Mouse (Mus musculus) forebrain, embryonic 12.5 days (tissue): Measurements from ENCODE around the gene Hoxa7. TPM values are rescaled to one million over a fixed set of nuclear protein-coding genes. Genes with fewer than 3 reads are reported as not detected.

ENCODE experiments used
- ATAC-seq: fragments of 200-750 bp; cut with Nextera tagmentation; 2 replicates; pipeline ENCODE4 v1.8.0; 2017; ENCODE audit warnings: moderate TSS enrichment; ENCODE audit not compliant: low FRiP score
- H3K27ac ChIP-seq: fragments of 300-500 bp; sonication (generic); 2 replicates; pipeline ENCODE4 v1.5.1; 2016; ENCODE audit warnings: mild to moderate bottlenecking
- H3K27me3 ChIP-seq: fragments of 300-500 bp; sonication (generic); 2 replicates; pipeline ENCODE4 v1.6.1; 2016; ENCODE audit warnings: mild to moderate bottlenecking
- H3K36me3 ChIP-seq: fragments of 300-500 bp; sonication (generic); replicated peaks from 2 replicates; pipeline ENCODE4 v1.6.1; 2016; ENCODE audit warnings: mild to moderate bottlenecking
- H3K4me1 ChIP-seq: fragments of 300-500 bp; sonication (generic); 2 replicates; pipeline ENCODE4 v1.6.1; 2016
- H3K4me2 ChIP-seq: fragments of 300-500 bp; sonication (generic); 2 replicates; pipeline ENCODE4 v1.6.1; 2016; ENCODE audit warnings: mild to moderate bottlenecking, moderate library complexity
- H3K4me3 ChIP-seq: fragments of 300-500 bp; sonication (generic); replicated peaks from 2 replicates; pipeline ENCODE4 v1.5.1; 2016; ENCODE audit warnings: mild to moderate bottlenecking
- H3K9ac ChIP-seq: fragments of 300-500 bp; sonication (generic); 2 replicates; pipeline ENCODE4 v1.6.1; 2016; ENCODE audit warnings: mild to moderate bottlenecking
- H3K9me3 ChIP-seq: fragments of 300-500 bp; sonication (generic); 2 replicates; pipeline ENCODE4 v1.6.1; 2016
- WGBS: fragments of 180-500 bp; shearing (Covaris S2); methylation state at CpG from one replicate; pipeline ENCODE4 v1.1.7; 2016; 5-methylcytosine and 5-hydroxymethylcytosine counted together
- polyA plus RNA-seq: library from polyadenylated mRNA; unstranded; fragments of >200 nt; fragmentation: Nextera tagmentation; extraction: Ambion mirVana; gene quantifications from 2 replicates; pipeline ENCODE4 v1.2.1, GENCODE M21; 2016

The Hoxa7 gene
- polyA plus RNA-seq, 1 experiment from 2014 or later, result not detected

DNA sequence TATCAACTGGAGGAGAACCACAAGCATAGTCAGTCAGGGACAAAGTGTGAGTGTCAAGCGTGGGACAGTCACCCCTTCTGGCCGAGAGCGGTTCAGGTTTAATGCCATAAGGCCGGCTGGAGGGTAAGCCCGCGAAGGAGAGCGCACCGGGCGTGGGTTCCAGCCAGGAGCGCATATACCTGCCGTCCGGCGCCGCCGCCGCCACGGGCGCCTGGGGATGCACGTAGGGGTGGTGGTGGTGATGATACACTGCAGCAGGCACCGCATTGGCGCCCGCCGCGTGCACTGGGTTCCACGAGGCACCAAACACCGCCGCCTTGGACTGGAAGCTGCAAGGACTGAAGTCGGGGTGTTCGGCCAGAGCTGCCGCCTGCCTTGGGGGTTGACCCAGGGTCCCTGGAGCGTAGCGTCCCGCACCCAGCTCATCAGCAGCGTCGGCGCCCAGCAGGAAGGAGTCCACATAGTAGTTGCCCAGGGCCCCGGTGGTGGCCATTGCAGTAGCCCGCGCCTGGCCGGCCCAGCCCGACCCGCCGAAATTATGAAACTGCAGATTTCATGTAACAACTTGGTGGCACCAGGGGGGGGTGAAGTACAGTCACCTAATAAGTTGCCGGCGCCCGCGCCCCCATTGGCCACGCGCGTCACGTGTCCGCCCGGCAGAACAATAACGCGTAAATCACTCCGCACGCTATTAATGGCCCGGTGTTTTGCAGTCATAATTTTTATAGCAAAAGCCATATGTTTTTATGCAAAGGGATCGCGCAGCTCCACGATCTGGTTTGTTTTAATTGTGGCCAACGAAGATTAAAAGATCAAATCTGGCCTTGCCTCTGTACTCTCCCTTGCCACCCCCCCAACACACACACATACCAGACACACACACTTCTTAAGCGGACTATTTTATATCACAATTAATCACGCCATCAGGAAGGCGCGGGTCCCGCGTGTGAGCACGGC is 4.2 kb upstream of the Hoxa7 start:
- no peak overlapping the region for H3K9ac ChIP-seq
- 3% methylated on average over 69 of the region's 69 CpGs for WGBS
- no peak overlapping the region for H3K27ac ChIP-seq
- peaks cover 97% of the 10 kb centered on the region for H3K27me3 ChIP-seq
- no peak for ATAC-seq
- H3K4me2 ChIP-seq, result no peak overlapping the region
- H3K4me3 ChIP-seq, result 0 out of 2 replicates have a peak overlapping the region, but pooled peaks have one; percentile 8
- H3K4me1 ChIP-seq, result peaks cover 7% of the 10 kb centered on the region; the same call in 1 of the 2 replicates
- H3K36me3 ChIP-seq, result no peaks in the 10 kb centered on the region
- no peaks in the 10 kb centered on the region for H3K9me3 ChIP-seq

DNA sequence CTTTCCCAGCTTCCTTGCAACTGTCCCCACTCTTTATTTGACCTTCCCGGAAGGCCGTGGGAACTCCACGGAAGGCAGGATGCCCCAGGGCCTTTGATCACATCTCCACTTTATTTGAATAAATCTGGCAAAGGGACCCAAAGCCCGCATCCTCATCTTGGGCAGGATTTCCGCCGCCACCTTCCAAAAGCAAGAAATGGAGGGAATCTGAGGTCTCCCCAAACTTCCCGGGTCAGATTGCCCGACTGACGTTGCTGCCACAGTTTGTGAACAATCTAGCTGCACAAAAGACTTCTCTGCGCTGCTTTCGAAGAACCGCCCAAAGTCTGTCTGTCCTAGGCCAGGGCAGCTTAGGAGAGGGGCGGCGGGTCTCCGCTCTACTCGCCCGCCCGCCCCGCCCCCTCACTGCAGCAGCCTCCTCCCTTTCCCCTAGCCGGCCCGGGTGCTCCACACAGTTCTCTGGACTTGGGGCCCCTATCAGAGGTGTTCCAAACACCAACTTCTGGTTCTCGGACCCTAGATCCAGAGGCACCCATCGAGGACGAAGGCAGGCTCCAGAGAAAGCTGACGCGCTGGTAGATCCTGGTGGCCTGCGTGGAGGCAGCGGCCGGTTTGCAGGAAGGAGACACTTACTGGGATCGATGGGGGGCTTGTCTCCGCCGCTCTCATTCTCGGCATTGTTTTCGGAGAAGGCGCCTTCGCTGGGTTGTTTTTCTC is 3.4 kb upstream of the Hoxa7 start:
- no peak for ATAC-seq
- Histone ChIP-seq H3K4me1 (peaks cover 7% of the 10 kb centered on the region; the same call in 1 of the 2 replicates), H3K9me3 (no peaks in the 10 kb centered on the region), H3K9ac (no peak overlapping the region), H3K4me3 (no peak overlapping the region), H3K36me3 (no peaks in the 10 kb centered on the region), H3K27ac (no peak overlapping the region), H3K4me2 (no peak overlapping the region), H3K27me3 (peaks cover 97% of the 10 kb centered on the region)
- WGBS, result 2% methylated on average over 36 of the region's 36 CpGs

DNA sequence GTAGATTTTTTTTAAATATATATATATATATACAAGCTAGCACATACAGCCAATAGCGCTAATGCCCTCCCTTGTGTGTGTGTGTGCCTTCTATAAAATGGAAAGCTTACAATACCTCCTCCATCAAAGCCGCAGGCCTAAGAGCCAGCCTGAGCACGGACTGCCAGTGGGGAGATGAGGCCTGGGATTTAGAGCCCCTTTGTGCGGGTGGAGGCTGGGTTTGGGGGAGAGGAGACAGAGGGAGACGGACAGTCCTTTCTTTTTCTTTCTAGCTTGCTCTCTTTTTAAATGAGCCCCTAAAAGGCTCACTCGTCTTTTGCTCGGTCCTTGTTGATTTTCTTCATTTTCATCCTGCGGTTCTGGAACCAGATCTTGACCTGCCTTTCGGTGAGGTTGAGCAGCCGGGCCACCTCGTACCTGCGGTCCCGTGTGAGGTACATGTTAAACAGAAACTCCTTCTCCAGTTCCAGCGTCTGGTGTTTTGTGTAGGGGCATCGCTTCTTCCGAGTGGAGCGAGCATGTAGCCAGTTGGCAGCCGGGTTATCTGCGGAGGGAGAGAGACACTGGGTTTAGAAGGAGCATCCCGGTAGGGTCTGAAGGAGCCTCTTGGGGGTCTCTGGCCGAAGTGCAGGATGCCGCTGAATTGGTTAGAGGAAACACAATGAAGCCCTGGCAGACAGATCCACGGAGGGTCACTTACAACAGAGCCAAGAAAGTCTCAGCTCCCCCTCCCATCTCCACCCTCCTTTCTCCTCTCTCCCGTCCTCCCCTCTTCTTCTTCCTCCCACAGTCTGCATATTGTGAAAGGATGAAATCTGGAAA is 2.5 kb upstream of the Hoxa7 start:
- Histone ChIP-seq H3K9me3 (no peaks in the 10 kb centered on the region), H3K4me2 (no peak overlapping the region), H3K9ac (no peak overlapping the region), H3K4me1 (peaks cover 7% of the 10 kb centered on the region; the same call in 1 of the 2 replicates), H3K27me3 (peaks cover 97% of the 10 kb centered on the region), H3K27ac (no peak overlapping the region), H3K4me3 (no peak overlapping the region), H3K36me3 (no peaks in the 10 kb centered on the region)
- ATAC-seq, result no peak
- 1% methylated on average over 23 of the region's 24 CpGs for WGBS

DNA sequence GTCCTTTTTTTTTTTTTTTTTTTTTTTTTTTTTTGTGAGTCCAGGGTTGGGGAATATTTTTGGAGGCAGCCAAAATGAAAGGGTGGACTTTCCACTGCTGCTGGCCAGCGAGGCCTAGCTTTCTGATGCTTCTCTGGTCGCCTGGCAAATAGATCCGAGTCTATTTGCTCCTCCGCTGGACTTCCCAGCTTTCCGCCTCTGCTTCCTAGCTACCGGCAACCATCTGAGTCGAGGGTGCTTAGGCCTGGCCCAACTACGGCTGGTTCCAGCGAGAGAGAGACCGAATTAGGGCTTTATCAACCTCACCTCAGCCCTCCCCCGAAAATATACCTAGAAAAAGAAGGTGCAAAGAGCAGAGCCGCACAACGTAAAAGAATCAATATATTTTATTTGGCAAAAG is 1.1 kb upstream of the Hoxa7 start:
- Histone ChIP-seq H3K4me1 (peaks cover 7% of the 10 kb centered on the region; the same call in 1 of the 2 replicates), H3K4me3 (no peak overlapping the region), H3K27ac (no peak overlapping the region), H3K9me3 (no peaks in the 10 kb centered on the region), H3K36me3 (no peaks in the 10 kb centered on the region), H3K9ac (no peak overlapping the region), H3K27me3 (peaks cover 99% of the 10 kb centered on the region), H3K4me2 (no peak overlapping the region)
- WGBS, result 9% methylated on average over 13 of the region's 13 CpGs
- ATAC-seq, result no peak

DNA sequence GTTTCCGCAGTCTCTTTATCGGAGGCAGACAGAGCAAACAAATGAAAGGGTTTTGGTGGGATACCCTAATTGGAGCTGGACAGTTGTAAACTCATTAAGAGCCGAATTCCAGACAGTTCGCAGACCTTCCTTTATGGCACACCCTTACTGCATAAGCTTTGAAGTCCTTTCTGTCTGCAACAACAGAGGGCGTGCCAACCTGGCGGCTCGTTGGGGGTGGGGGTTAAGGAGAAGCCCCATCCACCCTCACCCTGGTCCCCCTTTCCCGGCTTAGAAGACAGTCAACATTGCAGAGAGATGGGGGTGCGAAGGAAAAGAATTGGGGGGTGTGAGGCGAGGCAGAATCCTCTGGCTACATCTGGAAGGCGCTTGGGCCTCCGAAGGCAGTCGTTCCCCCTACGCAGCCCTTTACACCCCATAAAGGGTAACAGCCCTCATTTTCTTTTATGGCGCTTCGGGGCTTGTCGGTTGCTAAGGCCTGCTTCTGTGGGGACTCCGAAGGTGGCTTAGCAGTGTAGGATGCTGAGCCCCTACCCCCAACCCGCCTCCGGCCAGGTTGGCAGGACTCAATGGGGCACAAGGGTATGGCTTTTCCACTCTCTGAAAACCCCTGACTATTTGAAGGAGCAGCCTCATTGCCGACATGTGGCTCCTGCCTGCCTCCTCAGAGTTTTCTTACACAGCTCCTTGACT is 485 bp upstream of the Hoxa7 start:
- peak; percentile 9; the same call in 1 of the 2 replicates for ATAC-seq
- peaks cover 11% of the 10 kb centered on the region for H3K4me1 ChIP-seq
- 7% methylated on average over 21 of the region's 21 CpGs for WGBS
- peak overlapping the region; percentile 61 for H3K4me2 ChIP-seq
- H3K9me3 ChIP-seq, result no peaks in the 10 kb centered on the region
- no peaks in the 10 kb centered on the region for H3K36me3 ChIP-seq
- no peak overlapping the region for H3K27ac ChIP-seq
- peaks cover 99% of the 10 kb centered on the region for H3K27me3 ChIP-seq
- H3K4me3 ChIP-seq, result peak overlapping the region; percentile 39
- no peak overlapping the region for H3K9ac ChIP-seq

DNA sequence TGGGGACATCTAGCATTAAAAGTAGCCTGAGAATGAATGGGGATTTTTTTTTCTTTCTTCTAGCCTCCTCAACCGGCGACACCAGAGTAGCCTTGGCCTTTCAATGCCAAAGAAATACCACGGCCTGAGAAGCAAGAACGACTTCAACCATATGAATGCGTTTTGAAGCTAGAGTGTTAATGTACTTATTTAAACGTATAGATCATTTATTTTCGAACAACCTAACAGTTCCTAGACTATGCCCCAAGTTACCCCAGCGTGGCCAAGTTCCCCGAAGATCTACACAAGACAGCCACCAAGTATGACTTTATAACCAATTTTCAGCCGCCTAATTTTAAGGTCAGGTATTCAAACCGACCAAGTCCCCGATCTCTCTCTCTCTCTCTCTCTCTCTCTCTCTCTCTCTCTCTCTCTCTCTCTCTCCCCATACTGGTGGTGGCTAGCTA is 766 bp downstream of the Hoxa7 start:
- Histone ChIP-seq H3K4me2 (peak overlapping the region; percentile 61), H3K4me3 (peak overlapping the region; percentile 39), H3K27me3 (peaks cover 99% of the 10 kb centered on the region), H3K9ac (no peak overlapping the region), H3K36me3 (no peaks in the 10 kb centered on the region), H3K27ac (no peak overlapping the region), H3K4me1 (peaks cover 16% of the 10 kb centered on the region), H3K9me3 (no peaks in the 10 kb centered on the region)
- WGBS, result 6% methylated on average over 12 of the region's 12 CpGs
- ATAC-seq, result no peak

DNA sequence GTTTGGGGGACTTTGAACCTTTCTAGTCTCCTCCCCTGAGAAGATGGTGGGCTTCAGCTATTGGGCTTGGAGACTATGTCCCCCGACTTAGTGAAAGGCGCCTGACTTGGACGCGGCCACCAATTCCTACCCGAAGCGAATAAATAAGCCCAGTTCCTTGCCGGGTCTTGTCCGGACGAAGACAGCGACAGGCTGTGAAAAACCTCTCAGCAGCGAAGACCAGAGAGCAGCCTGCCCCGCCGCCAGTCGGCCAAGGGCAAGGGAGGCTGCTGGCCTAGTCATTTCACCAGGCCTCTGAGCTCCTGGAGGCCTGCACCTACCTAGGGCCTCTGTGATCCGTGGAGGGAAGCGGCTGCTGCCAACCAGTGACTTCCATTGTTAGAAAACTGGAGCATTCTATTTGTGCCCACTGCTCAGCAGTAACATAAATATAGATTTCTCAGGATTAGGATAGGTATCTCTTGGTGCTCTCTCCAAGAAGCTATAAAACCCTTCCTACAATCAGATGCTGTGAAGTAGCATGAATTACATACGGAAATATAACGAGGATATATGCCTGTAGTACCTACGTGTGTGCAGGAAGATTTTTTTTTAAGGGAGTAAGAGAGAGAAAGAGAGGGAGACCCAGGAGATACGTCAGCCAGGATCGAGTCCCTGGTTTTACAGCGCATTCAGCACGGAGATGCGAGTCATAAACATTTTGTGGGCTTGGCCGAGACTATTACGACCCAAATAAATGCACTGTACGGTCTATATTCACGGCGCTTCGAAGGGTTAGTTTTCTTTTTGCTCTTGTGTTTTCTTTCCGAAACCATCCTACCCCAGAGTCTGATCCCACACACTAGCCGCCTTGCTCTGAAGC is 1.4 kb downstream of the Hoxa7 start:
- Histone ChIP-seq H3K9me3 (no peaks in the 10 kb centered on the region), H3K4me3 (no peak overlapping the region), H3K4me1 (peaks cover 16% of the 10 kb centered on the region), H3K36me3 (no peaks in the 10 kb centered on the region), H3K27ac (no peak overlapping the region), H3K4me2 (no peak overlapping the region), H3K9ac (no peak overlapping the region), H3K27me3 (peaks cover 99% of the 10 kb centered on the region)
- no peak for ATAC-seq
- WGBS, result 9% methylated on average over 32 of the region's 32 CpGs

DNA sequence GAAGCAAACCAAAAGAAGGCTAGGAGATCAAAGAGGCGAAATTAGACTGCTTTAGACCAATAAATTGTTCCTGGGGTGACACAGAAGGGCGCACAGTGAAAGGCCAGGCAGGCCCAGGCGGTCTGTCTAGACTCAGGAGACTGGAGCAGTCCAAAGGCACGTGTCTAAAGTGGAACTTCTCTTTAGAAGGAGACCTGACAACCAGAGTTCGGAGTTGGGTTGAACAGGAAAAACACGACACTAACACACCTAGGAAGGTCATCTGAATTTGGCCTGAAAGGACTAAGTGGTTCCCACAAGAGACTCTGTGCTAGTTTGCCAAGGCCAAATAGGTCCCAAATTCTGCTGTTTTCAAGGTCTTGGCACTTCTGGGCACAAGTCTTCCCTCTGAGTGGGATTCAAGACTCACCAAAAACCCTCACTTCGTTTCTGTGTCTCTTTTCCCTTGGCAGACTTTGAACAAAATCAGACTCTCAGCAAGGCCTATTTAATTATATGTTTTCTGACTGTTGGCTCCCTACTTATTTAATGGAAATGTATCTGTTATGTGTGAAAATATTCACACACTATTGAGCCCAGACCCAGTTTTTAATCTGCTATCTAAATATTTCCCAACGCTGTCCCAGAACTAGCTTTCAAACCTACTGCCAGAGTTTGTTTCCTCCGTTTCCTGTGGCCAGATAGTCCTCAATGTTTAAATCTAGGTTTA is 2.3 kb downstream of the Hoxa7 start:
- Histone ChIP-seq H3K4me2 (no peak overlapping the region), H3K27me3 (peaks cover 99% of the 10 kb centered on the region), H3K4me1 (peaks cover 16% of the 10 kb centered on the region), H3K4me3 (no peak overlapping the region), H3K9ac (no peak overlapping the region), H3K36me3 (no peaks in the 10 kb centered on the region), H3K9me3 (no peaks in the 10 kb centered on the region), H3K27ac (no peak overlapping the region)
- ATAC-seq, result no peak
- WGBS, result 18% methylated on average over 9 of the region's 9 CpGs

DNA sequence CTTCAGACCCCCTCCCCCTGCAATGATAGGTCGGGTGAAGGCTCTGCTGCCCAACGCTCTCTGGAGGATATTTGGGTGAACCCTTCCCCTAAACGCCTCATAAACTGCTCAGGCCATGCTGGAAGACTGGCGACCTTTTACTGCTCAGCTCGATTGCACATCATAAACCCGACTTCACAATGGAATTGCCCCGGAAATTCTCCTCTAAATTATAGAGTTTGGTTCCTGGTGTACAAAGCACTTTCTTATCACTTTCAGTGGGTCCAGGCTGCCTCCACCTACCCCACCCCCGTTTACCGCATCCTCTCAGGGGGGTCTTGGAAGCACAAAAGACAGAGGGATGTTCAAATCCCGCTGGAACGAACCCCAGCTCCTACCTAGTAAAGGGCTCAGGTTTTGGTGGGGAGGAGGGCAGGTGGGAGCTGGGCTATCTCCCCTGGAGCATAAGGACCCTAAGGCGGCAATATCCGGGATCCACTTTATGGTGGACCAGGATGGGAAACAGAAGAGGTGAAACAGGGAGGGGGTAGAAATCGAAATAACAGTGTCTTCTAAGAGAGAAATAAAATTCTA is 2.9 kb downstream of the Hoxa7 start:
- Histone ChIP-seq H3K9ac (no peak overlapping the region), H3K9me3 (no peaks in the 10 kb centered on the region), H3K27ac (no peak overlapping the region), H3K4me1 (peaks cover 16% of the 10 kb centered on the region), H3K4me2 (no peak overlapping the region), H3K36me3 (no peaks in the 10 kb centered on the region), H3K4me3 (no peak overlapping the region), H3K27me3 (peaks cover 99% of the 10 kb centered on the region)
- ATAC-seq, result no peak
- WGBS, result 8% methylated on average over 14 of the region's 14 CpGs

DNA sequence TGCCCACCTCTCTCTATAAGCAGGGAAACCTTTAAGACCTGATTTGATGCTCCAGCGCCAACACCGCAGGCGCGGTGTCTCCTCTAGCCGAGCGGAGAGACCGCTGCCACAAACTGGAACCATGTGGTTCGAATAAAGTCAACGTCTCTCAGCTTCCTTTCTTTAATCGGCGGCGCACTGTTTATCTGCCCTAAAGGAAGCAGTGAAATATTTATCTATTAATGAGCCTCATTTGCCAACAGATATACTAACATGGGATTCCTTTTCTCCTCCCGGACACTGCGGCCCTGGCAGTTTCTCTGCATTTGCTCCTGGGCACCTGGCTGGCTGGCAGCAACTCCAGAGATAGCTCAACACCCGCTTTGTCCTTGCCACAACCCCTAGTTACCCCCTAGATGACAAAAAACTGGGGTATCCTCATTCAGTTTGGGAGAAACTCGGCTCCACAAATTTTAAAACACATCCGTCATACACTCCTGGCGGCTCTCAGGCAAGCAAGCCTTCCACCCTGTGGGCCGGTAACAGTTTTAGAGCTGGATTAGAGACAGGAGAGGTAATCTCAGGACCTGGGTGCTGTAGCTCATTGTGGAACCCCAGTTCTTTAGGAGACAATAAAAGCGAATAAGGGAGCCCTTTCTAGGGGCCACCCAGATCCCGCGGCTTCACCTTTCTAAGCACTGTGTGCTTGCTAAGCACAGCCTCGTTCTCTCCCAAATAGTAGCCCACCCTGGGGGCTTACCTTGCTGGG is 3.6 kb downstream of the Hoxa7 start:
- 4% methylated on average over 23 of the region's 23 CpGs for WGBS
- H3K27me3 ChIP-seq, result peaks cover 100% of the 10 kb centered on the region
- H3K4me3 ChIP-seq, result no peak overlapping the region
- peaks cover 16% of the 10 kb centered on the region for H3K4me1 ChIP-seq
- no peak overlapping the region for H3K27ac ChIP-seq
- no peak overlapping the region; the same call in 1 of the 2 replicates for H3K4me2 ChIP-seq
- no peaks in the 10 kb centered on the region for H3K9me3 ChIP-seq
- no peaks in the 10 kb centered on the region for H3K36me3 ChIP-seq
- ATAC-seq, result no peak
- no peak overlapping the region for H3K9ac ChIP-seq
